Mouse (Mus musculus): Measurements from ENCODE around the gene Man1a2. TPM values are rescaled to one million over a fixed set of nuclear protein-coding genes. Genes with fewer than 3 reads are reported as not detected.

Gene Man1a2
- polyA plus RNA-seq, 1 experiment = 6.0 TPM

DNA sequence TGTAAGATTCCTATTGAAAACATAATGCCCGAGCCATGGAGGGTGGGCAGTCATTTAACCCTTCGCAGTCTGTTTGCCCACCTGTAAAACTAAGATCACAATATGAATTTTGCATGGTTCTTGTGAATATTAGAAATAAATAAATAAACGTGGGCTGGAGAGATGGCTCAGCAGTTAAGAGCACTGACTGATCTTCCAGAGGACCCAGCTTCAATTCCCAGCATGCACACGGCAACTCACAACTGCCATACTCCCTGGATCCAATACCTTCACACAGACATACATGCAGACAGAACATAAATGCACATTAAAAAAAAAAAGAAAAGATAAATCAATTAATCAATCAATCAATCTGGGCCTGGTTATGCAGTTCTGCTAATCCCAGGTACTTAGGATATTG, 30.1 kb upstream of the Man1a2 start:
- H3K27me3 ChIP-seq (ENCODE audit: control insufficient read depth) = no peaks in the 10 kb centered on the region; the same call in 1 of the 2 replicates
- H3K4me3 ChIP-seq (replicated peaks) = no peak overlapping the region
- H3K4me1 ChIP-seq (ENCODE audit: control insufficient read depth) = no peaks in the 10 kb centered on the region
- no peak for TF ChIP-seq GATA1 (IDR thresholded peaks at IDR 0.05; ENCODE audit: low read length)
- no peak for TF ChIP-seq TAL1 (IDR thresholded peaks at IDR 0.05; ENCODE audit: low read length)
- no peaks in the 10 kb centered on the region for H3K9me3 ChIP-seq (ENCODE audit: control insufficient read depth, low read length)
- H3K36me3 ChIP-seq (ENCODE audit: control insufficient read depth) = no peaks in the 10 kb centered on the region

DNA sequence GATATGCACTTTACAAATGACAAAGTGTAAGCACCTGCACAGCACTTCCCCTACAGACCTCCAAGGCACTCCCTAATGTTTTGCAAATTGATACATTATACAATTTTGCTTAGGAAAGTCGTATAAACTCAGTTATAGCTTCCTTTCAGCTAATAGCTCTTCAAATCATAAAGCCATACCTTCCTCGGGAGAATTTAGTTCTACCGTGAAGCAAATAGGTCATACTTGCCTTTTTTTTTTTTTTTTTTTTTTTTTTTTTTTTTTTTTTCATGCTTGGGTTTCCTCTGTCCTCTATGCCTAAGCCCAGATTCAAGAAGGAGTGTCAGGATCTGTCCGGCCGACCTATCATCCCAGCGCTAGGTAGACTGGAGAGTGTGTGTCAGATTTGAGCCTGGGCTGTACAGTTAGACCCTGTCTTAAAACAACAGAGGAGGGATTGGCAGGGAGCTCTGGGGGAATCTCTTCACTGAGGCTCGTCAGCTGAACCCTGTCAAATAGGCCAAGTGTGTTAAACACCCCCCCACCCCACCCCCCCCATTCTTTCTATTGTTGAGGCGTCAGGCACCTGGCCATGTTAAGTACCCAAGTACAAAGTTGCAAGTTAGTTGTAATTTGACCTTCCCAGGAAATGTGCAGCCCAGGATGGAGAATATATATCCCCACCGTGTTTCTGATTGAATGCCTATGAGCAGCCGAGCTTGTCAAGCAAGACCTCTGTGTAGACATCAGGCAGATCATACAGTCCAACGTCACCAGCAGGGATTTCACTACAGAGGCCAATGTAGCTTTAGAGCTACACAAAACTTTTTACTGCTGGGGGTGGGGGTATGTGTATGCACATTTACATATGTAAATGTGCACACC, 28.1 kb upstream of the Man1a2 start:
- Histone ChIP-seq H3K36me3 (ENCODE audit: control insufficient read depth) (no peaks in the 10 kb centered on the region), H3K4me1 (ENCODE audit: control insufficient read depth) (no peaks in the 10 kb centered on the region), H3K27me3 (ENCODE audit: control insufficient read depth) (no peaks in the 10 kb centered on the region; the same call in 1 of the 2 replicates), H3K9me3 (ENCODE audit: control insufficient read depth, low read length) (no peaks in the 10 kb centered on the region), H3K4me3 (replicated peaks) (no peak overlapping the region)
- TF ChIP-seq TAL1 (IDR thresholded peaks at IDR 0.05; ENCODE audit: low read length) (no peak), GATA1 (IDR thresholded peaks at IDR 0.05; ENCODE audit: low read length) (no peak)

DNA sequence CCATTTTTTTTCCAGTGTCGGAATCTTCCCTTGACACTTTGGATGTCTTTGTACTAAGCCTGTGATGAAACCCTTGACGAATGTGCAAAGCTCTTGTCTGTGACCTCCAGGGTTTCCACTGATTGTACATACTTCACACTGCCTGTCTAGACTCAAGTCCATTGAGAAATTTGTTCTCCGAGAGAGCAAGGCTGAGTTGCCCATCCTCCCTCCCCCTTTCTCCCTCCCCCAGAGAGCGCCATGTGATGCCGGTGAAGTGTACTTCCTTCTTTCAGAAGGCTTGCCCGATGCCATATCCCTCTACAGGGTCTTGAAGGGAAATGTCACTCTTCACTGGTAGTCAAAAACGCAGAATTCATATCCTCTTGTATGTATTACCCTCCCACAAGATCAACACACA, 26.8 kb upstream of the Man1a2 start:
- Histone ChIP-seq H3K36me3 (ENCODE audit: control insufficient read depth) (no peaks in the 10 kb centered on the region), H3K27me3 (ENCODE audit: control insufficient read depth) (no peaks in the 10 kb centered on the region; the same call in 1 of the 2 replicates), H3K4me1 (ENCODE audit: control insufficient read depth) (no peaks in the 10 kb centered on the region), H3K4me3 (replicated peaks) (no peak overlapping the region), H3K9me3 (ENCODE audit: control insufficient read depth, low read length) (no peaks in the 10 kb centered on the region)
- no peak for TF ChIP-seq GATA1 (IDR thresholded peaks at IDR 0.05; ENCODE audit: low read length)

DNA sequence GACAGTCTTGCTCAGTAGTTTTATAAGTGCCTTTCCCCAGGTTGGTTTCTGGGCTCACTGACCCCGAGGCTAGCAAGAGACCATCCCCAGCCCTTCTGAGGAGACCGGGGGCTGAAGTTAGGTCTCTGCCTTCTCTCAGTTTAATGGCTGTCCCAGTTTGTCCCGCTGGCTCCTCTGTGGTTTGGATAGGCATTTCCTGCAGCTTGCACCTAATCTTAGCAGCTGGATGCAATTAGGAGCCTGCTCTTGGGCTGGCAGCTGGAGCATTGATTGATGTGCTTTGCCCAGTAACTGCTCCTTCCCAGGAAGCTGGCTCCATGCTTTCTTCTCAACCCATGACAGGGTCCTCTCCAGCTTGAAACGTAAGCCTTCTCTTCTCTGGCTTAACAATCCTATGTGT, 26.2 kb upstream of the Man1a2 start:
- Histone ChIP-seq H3K27me3 (ENCODE audit: control insufficient read depth) (no peaks in the 10 kb centered on the region; the same call in 1 of the 2 replicates), H3K4me3 (replicated peaks) (no peak overlapping the region), H3K4me1 (ENCODE audit: control insufficient read depth) (no peaks in the 10 kb centered on the region), H3K9me3 (ENCODE audit: control insufficient read depth, low read length) (no peaks in the 10 kb centered on the region), H3K36me3 (ENCODE audit: control insufficient read depth) (no peaks in the 10 kb centered on the region)
- TF ChIP-seq TAL1 (IDR thresholded peaks at IDR 0.05; ENCODE audit: low read length) (no peak), GATA1 (IDR thresholded peaks at IDR 0.05; ENCODE audit: low read length) (no peak)

DNA sequence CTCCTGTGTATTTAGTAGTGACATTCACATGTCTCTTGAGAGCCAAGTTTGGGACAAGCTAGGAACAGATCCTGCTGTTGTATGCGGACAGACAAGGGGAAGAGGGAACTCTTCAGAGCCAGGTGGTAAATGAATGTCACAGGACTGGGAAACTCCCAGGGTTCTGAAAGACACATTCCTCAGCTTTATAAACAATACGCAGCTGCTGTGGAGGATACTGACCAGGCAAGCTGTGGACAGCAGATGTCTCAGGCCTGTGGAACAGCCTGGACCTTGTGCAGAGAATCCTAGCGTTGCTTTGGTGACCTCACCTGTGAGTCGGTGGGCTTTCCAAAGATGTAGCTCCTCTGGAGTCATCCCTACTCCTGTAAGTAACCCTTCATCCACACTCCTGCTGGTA, 21.8 kb upstream of the Man1a2 start:
- H3K9me3 ChIP-seq (ENCODE audit: control insufficient read depth, low read length) = no peaks in the 10 kb centered on the region
- no peaks in the 10 kb centered on the region for H3K4me1 ChIP-seq (ENCODE audit: control insufficient read depth)
- no peak overlapping the region for H3K4me3 ChIP-seq (replicated peaks)
- no peaks in the 10 kb centered on the region; the same call in 1 of the 2 replicates for H3K27me3 ChIP-seq (ENCODE audit: control insufficient read depth)
- H3K36me3 ChIP-seq (ENCODE audit: control insufficient read depth) = no peaks in the 10 kb centered on the region
- TF ChIP-seq TAL1 (IDR thresholded peaks at IDR 0.05; ENCODE audit: low read length) = no peak
- no peak for TF ChIP-seq GATA1 (IDR thresholded peaks at IDR 0.05; ENCODE audit: low read length)

DNA sequence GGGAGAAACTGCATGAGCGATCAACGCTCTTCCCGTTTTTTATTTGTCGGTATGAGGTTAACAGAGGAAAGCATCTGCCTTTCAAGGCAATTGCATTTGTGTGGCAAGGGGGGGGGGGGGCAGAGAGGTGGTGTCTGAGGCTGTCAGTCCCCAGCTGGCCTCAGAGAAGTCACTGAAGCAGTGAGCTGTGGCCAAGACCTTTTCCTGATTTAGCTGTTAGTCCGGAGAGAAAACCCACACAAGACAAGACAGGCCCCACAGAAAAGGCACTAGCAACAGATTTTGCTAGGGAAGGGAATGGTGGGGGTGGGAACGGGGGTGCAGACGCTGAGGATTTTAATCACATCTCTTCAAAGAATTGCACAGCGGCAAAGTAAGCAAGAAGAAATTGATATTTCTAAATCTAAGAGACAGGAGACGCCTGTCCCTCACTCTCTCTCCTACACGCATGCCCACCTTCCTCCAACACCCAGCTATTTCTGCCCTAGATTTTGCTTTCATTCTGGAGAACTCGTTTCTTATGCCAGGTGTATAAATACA, 19.9 kb upstream of the Man1a2 start:
- Histone ChIP-seq H3K4me1 (ENCODE audit: control insufficient read depth) (no peaks in the 10 kb centered on the region), H3K27me3 (ENCODE audit: control insufficient read depth) (no peaks in the 10 kb centered on the region), H3K4me3 (replicated peaks) (no peak overlapping the region), H3K9me3 (ENCODE audit: control insufficient read depth, low read length) (no peaks in the 10 kb centered on the region), H3K36me3 (ENCODE audit: control insufficient read depth) (no peaks in the 10 kb centered on the region)
- TF ChIP-seq GATA1 (IDR thresholded peaks at IDR 0.05; ENCODE audit: low read length) = no peak
- no peak for TF ChIP-seq TAL1 (IDR thresholded peaks at IDR 0.05; ENCODE audit: low read length)

DNA sequence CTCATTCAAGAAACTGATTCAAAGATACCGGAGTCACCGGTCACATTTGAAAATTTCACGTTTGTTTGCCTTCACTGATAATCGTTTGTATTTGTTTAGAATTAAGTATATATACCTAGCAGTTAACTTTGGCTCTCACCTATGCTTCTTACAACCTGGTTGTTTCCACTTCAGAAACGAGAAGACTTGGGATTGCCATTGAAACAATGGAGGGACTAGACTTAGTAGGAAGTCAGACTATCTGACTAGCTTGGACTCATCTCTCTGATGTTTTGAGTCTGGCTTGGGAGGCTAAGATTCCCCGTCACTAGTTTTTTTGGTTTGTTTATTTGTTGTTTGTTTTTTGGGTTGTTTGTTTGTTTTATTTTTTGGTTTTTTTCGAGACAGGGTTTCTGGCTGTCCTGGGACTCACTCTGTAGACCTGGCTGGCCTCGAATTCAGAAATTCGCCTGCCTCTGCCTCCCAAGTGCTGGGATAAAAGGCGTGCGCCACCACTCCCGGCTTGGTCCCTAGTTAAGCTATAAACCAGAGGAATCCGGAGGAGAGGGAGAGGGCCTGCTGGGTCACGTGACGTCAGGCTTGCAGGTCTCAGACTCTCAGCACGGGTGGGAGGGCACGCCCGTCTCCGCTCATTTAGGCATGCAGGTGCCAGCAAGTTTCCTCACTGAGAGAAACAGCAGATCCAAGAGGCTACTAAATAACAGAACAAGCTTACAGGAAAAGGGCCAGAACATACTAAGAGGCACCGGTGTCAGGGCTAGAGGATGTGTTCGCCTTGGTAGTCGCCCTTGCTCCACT, 18.7 kb upstream of the Man1a2 start:
- H3K36me3 ChIP-seq (ENCODE audit: control insufficient read depth) = no peaks in the 10 kb centered on the region
- H3K9me3 ChIP-seq (ENCODE audit: control insufficient read depth, low read length) = no peaks in the 10 kb centered on the region
- H3K27me3 ChIP-seq (ENCODE audit: control insufficient read depth) = no peaks in the 10 kb centered on the region
- H3K4me1 ChIP-seq (ENCODE audit: control insufficient read depth) = no peaks in the 10 kb centered on the region
- H3K4me3 ChIP-seq (replicated peaks) = no peak overlapping the region
- TF ChIP-seq TAL1 (IDR thresholded peaks at IDR 0.05; ENCODE audit: low read length) = no peak
- no peak for TF ChIP-seq GATA1 (IDR thresholded peaks at IDR 0.05; ENCODE audit: low read length)

DNA sequence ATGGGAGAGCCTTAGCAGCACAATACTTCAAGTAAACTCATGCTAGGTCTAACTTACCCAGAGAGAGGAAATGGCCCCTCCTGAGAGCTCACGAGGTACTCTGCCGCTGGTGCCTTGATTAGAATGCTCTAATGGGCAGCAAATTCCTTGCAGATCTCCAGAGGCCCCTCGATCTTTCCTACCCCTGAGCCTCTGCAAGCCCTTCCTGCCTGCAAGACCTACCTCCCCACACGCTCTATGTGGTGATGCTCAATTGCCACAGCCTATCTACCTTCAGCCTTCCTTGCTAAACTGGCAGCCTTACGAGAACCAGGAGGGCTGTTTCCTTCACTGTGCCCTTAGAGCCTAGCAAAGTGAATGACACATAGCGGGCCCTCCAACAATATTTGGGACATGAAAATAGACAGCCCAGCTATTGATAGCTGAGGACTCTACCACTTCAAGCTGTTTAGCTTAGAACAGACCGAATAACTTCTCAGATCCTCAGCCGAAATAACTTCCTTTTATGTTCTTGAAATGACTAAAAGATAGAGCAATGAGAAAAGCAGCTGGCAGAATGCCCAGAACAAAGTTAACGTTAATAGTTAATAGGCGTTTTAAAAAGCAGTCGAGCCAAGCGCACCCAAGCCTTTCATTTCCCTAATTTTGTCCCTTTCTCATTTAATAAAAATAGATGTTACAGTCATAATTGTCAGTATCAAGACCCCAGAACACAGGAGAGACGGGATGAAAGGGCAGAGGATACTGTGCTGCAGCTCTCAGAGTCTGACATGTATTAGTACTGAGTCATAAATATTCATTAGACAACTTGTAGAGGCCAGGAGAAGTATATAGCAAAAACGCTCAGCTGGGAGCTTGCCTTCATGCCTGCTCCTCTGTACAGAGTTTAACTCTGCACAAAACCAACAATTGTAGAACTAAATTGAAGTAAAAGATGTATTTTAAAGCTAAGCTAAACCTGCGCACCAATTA, 17.9 kb upstream of the Man1a2 start:
- Histone ChIP-seq H3K27me3 (ENCODE audit: control insufficient read depth) (no peaks in the 10 kb centered on the region), H3K4me1 (ENCODE audit: control insufficient read depth) (no peaks in the 10 kb centered on the region), H3K9me3 (ENCODE audit: control insufficient read depth, low read length) (no peaks in the 10 kb centered on the region), H3K36me3 (ENCODE audit: control insufficient read depth) (no peaks in the 10 kb centered on the region), H3K4me3 (replicated peaks) (no peak overlapping the region)
- TF ChIP-seq GATA1 (IDR thresholded peaks at IDR 0.05; ENCODE audit: low read length) (no peak), TAL1 (IDR thresholded peaks at IDR 0.05; ENCODE audit: low read length) (no peak)
